9 mouse cellular contexts compared by ENCODE assay signal in the genomic region with DNA sequence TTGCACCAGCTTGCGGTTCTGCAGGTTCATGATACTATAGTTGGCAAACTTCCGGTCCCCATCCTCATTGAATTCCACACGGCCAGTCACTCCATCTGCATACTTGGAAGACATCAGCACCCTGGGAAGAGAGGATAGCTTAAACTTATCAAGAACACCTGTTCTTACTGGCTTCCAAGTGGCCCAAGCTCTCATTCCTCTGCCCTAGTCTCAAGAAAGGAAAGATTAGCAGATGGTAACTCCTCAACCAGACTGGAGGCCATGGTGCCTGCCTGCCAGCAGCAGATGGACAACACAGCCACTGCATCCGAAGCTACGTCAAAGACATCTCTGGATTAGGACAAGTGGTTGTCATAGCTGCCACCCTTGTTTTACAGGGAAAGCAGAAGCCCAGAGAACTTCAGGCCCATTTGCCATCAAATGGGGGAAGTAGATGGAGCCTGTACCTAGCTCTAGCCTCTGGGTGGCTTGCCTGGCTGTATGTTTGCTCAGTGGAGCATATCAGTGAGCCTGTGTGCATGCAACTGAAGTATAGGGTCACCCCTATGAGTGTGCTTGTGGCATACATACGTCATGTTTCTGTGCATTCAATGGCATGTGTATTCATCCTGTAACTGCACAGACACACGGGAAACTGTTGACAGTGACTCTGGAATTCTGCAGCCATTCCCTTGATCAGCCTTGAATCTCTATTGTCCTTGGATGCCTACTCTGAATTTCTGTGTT. TPM values are rescaled to one million over a fixed set of nuclear protein-coding genes. Genes with fewer than 3 reads are reported as not detected.
DNase-seq lines count a peak whose midpoint lies in the region; ATAC-seq lines count a peak whose summit lies in the region.
"Had no signal": no experiment of that assay in that cellular context is flagged by ENCODE, and none has a peak within 500 bp of the region (broad histone marks: within the 10 kb centered on the region; RNA-seq: fewer than 3 reads in every experiment).

No protein-coding gene starts in this region.

- H3K4me1 ChIP-seq in kidney, embryonic 15.5 days, result peaks cover 11% of the 10 kb centered on the region
- peaks cover 3% of the 10 kb centered on the region; the same call in 1 of the 2 replicates for H3K4me1 ChIP-seq in kidney, embryonic 16.5 days (ENCODE audit: insufficient read depth, low read length)
- H3K4me1 ChIP-seq in hindbrain, embryonic 14.5 days (replicated peaks; ENCODE audit: control insufficient read depth, insufficient read depth, low read length), result peaks cover 7% of the 10 kb centered on the region
- peaks cover 6% of the 10 kb centered on the region for H3K4me1 ChIP-seq in midbrain, embryonic 16.5 days (ENCODE audit: control insufficient read depth, insufficient read depth, low read length)

- H3K27ac ChIP-seq in kidney, embryonic 15.5 days, result no peak overlapping the region
- no peak overlapping the region for H3K27ac ChIP-seq in kidney, embryonic 16.5 days (ENCODE audit: low read length)
- no peak overlapping the region for H3K27ac ChIP-seq in hindbrain, embryonic 14.5 days
- H3K27ac ChIP-seq in midbrain, embryonic 16.5 days (ENCODE audit: low read length), result no peak overlapping the region

- H3K36me3 ChIP-seq in kidney, embryonic 15.5 days, result no peaks in the 10 kb centered on the region
- H3K36me3 ChIP-seq in kidney, embryonic 16.5 days (ENCODE audit: insufficient read depth, low read length), result no peaks in the 10 kb centered on the region
- H3K36me3 ChIP-seq in hindbrain, embryonic 14.5 days (replicated peaks; ENCODE audit: control insufficient read depth, insufficient read depth), result peaks cover 35% of the 10 kb centered on the region
- H3K36me3 ChIP-seq in midbrain, embryonic 16.5 days (ENCODE audit: control insufficient read depth, insufficient read depth, low read length), result peaks cover 18% of the 10 kb centered on the region

- peak; percentile 84 to 90 for DNase-seq in cerebellum, postnatal 10 days
- no peak for DNase-seq in hindbrain, embryonic 14.5 days (ENCODE audit: low spot score)
- no peak for DNase-seq in adrenal gland, adult 2 months
- no peak for DNase-seq in spleen, adult 12 weeks (ENCODE audit: low spot score)
- no peak for DNase-seq in kidney, adult 9 months
- DNase-seq: heart, postnatal 10 days had no signal

- H3K27me3 ChIP-seq in kidney, embryonic 15.5 days, result peaks cover 61% of the 10 kb centered on the region
- H3K27me3 ChIP-seq in kidney, embryonic 16.5 days (ENCODE audit: insufficient read depth, low read length), result peaks cover 50% of the 10 kb centered on the region
- H3K27me3 ChIP-seq in hindbrain, embryonic 14.5 days (ENCODE audit: control insufficient read depth, insufficient read depth, low read length), result peaks cover 43% of the 10 kb centered on the region
- peaks cover 25% of the 10 kb centered on the region for H3K27me3 ChIP-seq in midbrain, embryonic 16.5 days (ENCODE audit: control insufficient read depth, insufficient read depth, low read depth, low read length)

- ATAC-seq in kidney, embryonic 15.5 days (replicated peaks; ENCODE audit: low FRiP score), result no peak
- no peak for ATAC-seq in kidney, embryonic 16.5 days (ENCODE audit: low FRiP score, low TSS enrichment)
- ATAC-seq in hindbrain, embryonic 14.5 days (ENCODE audit: low FRiP score), result no peak
- ATAC-seq in midbrain, embryonic 16.5 days, result no peak

- no peak overlapping the region for H3K9ac ChIP-seq in kidney, embryonic 15.5 days
- H3K9ac ChIP-seq in kidney, embryonic 16.5 days (replicated peaks; ENCODE audit: low read length), result no peak overlapping the region
- no peak overlapping the region for H3K9ac ChIP-seq in hindbrain, embryonic 14.5 days
- no peak overlapping the region for H3K9ac ChIP-seq in midbrain, embryonic 16.5 days (ENCODE audit: low read depth, low read length)

- H3K4me2 ChIP-seq in kidney, embryonic 15.5 days, result peak overlapping the region; percentile 69
- H3K4me2 ChIP-seq in kidney, embryonic 16.5 days (replicated peaks; ENCODE audit: low read depth, low read length), result no peak overlapping the region; the same call in 1 of the 2 replicates
- peak overlapping the region; percentile 59 for H3K4me2 ChIP-seq in hindbrain, embryonic 14.5 days (replicated peaks)
- H3K4me2 ChIP-seq in midbrain, embryonic 16.5 days (ENCODE audit: low read length), result peak overlapping the region; percentile 77

- peak overlapping the region; percentile 46 for H3K4me3 ChIP-seq in kidney, embryonic 15.5 days (replicated peaks)
- no peak overlapping the region; the same call in 1 of the 2 replicates for H3K4me3 ChIP-seq in kidney, embryonic 16.5 days (ENCODE audit: low read length)
- peak overlapping the region; percentile 34 for H3K4me3 ChIP-seq in hindbrain, embryonic 14.5 days (replicated peaks; ENCODE audit: low read length)
- H3K4me3 ChIP-seq in midbrain, embryonic 16.5 days (ENCODE audit: low read depth, low read length), result peak overlapping the region; percentile 43

- no peaks in the 10 kb centered on the region for H3K9me3 ChIP-seq in kidney, embryonic 15.5 days (replicated peaks)
- no peaks in the 10 kb centered on the region for H3K9me3 ChIP-seq in kidney, embryonic 16.5 days (ENCODE audit: low read length)
- no peaks in the 10 kb centered on the region for H3K9me3 ChIP-seq in hindbrain, embryonic 14.5 days (ENCODE audit: control insufficient read depth, low read length)
- H3K9me3 ChIP-seq in midbrain, embryonic 16.5 days (replicated peaks; ENCODE audit: control insufficient read depth, low read length, poor library complexity, severe bottlenecking), result no peaks in the 10 kb centered on the region

- WGBS in kidney, embryonic 15.5 days, result 76% methylated on average over 7 of the region's 7 CpGs
- WGBS in kidney, embryonic 16.5 days, result 75% methylated on average over 7 of the region's 7 CpGs
- 69% methylated on average over 7 of the region's 7 CpGs for WGBS in hindbrain, embryonic 14.5 days
- WGBS in midbrain, embryonic 16.5 days, result 72% methylated on average over 7 of the region's 7 CpGs

RNA-seq across cellular contexts. Expression of a gene that starts 14.4 kb away (rescaled TPM):
- polyA plus RNA-seq in kidney, embryonic 15.5 days (2015; fragmentation: Nextera tagmentation; extraction: Ambion mirVana), result 0.46 TPM in 1 of 2 replicates, not detected in the other
- polyA plus RNA-seq in kidney, embryonic 16.5 days (2015; fragmentation: Nextera tagmentation; extraction: Ambion mirVana), result not detected in 2 replicates
- polyA plus RNA-seq in hindbrain, embryonic 14.5 days (2014; fragmentation: Nextera tagmentation; extraction: Ambion mirVana), result not detected in 2 replicates
- polyA plus RNA-seq in midbrain, embryonic 16.5 days (2015; fragmentation: Nextera tagmentation; extraction: Ambion mirVana), result not detected in 2 replicates
- not detected for total RNA-seq in adrenal gland, adult 2 months (2021)
- not detected in 2 replicates for polyA plus RNA-seq in adrenal gland, adult 2 months (2012; rRNA removed)
- total RNA-seq: heart, postnatal 10 days had no signal

RNA-seq across cellular contexts. Expression of a gene that starts 14.9 kb away (rescaled TPM):
- polyA plus RNA-seq in kidney, embryonic 15.5 days (2015; fragmentation: Nextera tagmentation; extraction: Ambion mirVana), result 0.53 and 0.71 TPM in 2 replicates
- polyA plus RNA-seq in kidney, embryonic 16.5 days (2015; fragmentation: Nextera tagmentation; extraction: Ambion mirVana), result 0.22 and 0.60 TPM in 2 replicates
- polyA plus RNA-seq in hindbrain, embryonic 14.5 days (2014; fragmentation: Nextera tagmentation; extraction: Ambion mirVana), result 57.2 and 68.4 TPM in 2 replicates
- 44.0 and 52.7 TPM in 2 replicates for polyA plus RNA-seq in midbrain, embryonic 16.5 days (2015; fragmentation: Nextera tagmentation; extraction: Ambion mirVana)
- total RNA-seq in adrenal gland, adult 2 months (2021), result 10 to 100 TPM in 1 of 2 experiments, 1 to 10 TPM in 1; 8.3 to 13.3 TPM
- 15.3 and 16.4 TPM in 2 replicates for polyA plus RNA-seq in adrenal gland, adult 2 months (2012; rRNA removed)
- total RNA-seq: heart, postnatal 10 days had no signal

RNA-seq across cellular contexts. Expression of a gene that starts 16.1 kb away (rescaled TPM):
- not detected in 2 replicates for polyA plus RNA-seq in kidney, embryonic 15.5 days (2015; fragmentation: Nextera tagmentation; extraction: Ambion mirVana)
- not detected in 2 replicates for polyA plus RNA-seq in kidney, embryonic 16.5 days (2015; fragmentation: Nextera tagmentation; extraction: Ambion mirVana)
- polyA plus RNA-seq in hindbrain, embryonic 14.5 days (2014; fragmentation: Nextera tagmentation; extraction: Ambion mirVana), result not detected in 2 replicates
- not detected in 2 replicates for polyA plus RNA-seq in midbrain, embryonic 16.5 days (2015; fragmentation: Nextera tagmentation; extraction: Ambion mirVana)
- not detected for total RNA-seq in adrenal gland, adult 2 months (2021)
- not detected in 2 replicates for polyA plus RNA-seq in adrenal gland, adult 2 months (2012; rRNA removed)
- total RNA-seq: heart, postnatal 10 days had no signal

RNA-seq across cellular contexts. Expression of a gene that starts 28.0 kb away (rescaled TPM):
- polyA plus RNA-seq in kidney, embryonic 15.5 days (2015; fragmentation: Nextera tagmentation; extraction: Ambion mirVana), result 50.5 and 53.2 TPM in 2 replicates
- 53.7 and 57.5 TPM in 2 replicates for polyA plus RNA-seq in kidney, embryonic 16.5 days (2015; fragmentation: Nextera tagmentation; extraction: Ambion mirVana)
- 51.6 and 66.0 TPM in 2 replicates for polyA plus RNA-seq in hindbrain, embryonic 14.5 days (2014; fragmentation: Nextera tagmentation; extraction: Ambion mirVana)
- 50.7 and 51.0 TPM in 2 replicates for polyA plus RNA-seq in midbrain, embryonic 16.5 days (2015; fragmentation: Nextera tagmentation; extraction: Ambion mirVana)
- total RNA-seq in adrenal gland, adult 2 months (2021), result 10 to 100 TPM; 53.6 to 59.9 TPM
- polyA plus RNA-seq in adrenal gland, adult 2 months (2012; rRNA removed), result 10.3 and 13.5 TPM in 2 replicates

RNA-seq across cellular contexts. Expression of a gene that starts 31.8 kb away (rescaled TPM):
- polyA plus RNA-seq in kidney, embryonic 15.5 days (2015; fragmentation: Nextera tagmentation; extraction: Ambion mirVana), result 123 and 129 TPM in 2 replicates
- polyA plus RNA-seq in kidney, embryonic 16.5 days (2015; fragmentation: Nextera tagmentation; extraction: Ambion mirVana), result 146 and 152 TPM in 2 replicates
- 113 and 114 TPM in 2 replicates for polyA plus RNA-seq in hindbrain, embryonic 14.5 days (2014; fragmentation: Nextera tagmentation; extraction: Ambion mirVana)
- 141 and 144 TPM in 2 replicates for polyA plus RNA-seq in midbrain, embryonic 16.5 days (2015; fragmentation: Nextera tagmentation; extraction: Ambion mirVana)
- total RNA-seq in adrenal gland, adult 2 months (2021), result 10 to 100 TPM; 78.8 to 82.7 TPM
- polyA plus RNA-seq in adrenal gland, adult 2 months (2012; rRNA removed), result 93.1 and 110 TPM in 2 replicates

Comparison
In these comparisons a context has a peak if more than half of its experiments do, and no peak if none do; other contexts are left out.
1. DNase-seq: peak in cerebellum, postnatal 10 days (2 of 2); none in hindbrain, embryonic 14.5 days (single experiment), adrenal gland, adult 2 months (single experiment), spleen, adult 12 weeks (single experiment) and kidney, adult 9 months (single experiment).